Mouse (Mus musculus) hindbrain, embryonic 15.5 days (tissue): Measurements from ENCODE around the gene Mad2l2. TPM values are rescaled to one million over a fixed set of nuclear protein-coding genes. Genes with fewer than 3 reads are reported as not detected.
A peak's percentile ranks its signal among the peaks of the same experiment; 100 is the strongest.
"Not testable (repeated sequence)": the region's sequence is repeated elsewhere in the genome, so short reads cannot be mapped to it uniquely, and the experiment has no call there.

Experiments used
- ATAC-seq: fragments of 200-750 bp; cut with Nextera tagmentation; 2 replicates; pipeline ENCODE4 v1.8.0; 2017; ENCODE audit warnings: low read depth, moderate number of reproducible peaks, moderate TSS enrichment; ENCODE audit not compliant: low FRiP score
- H3K27ac ChIP-seq: fragments of 300-500 bp; sonication (generic); replicated peaks from 2 replicates; pipeline ENCODE4 v1.5.1; 2015; ENCODE audit warnings: mild to moderate bottlenecking, inconsistent platforms
- H3K27me3 ChIP-seq: fragments of 300-500 bp; sonication (generic); 2 replicates; pipeline ENCODE4 v1.6.1; 2015; ENCODE audit warnings: control low read depth, inconsistent platforms
- H3K36me3 ChIP-seq: fragments of 300-500 bp; sonication (generic); 2 replicates; pipeline ENCODE4 v1.6.1; 2015; ENCODE audit warnings: control low read depth, inconsistent platforms
- H3K4me1 ChIP-seq: fragments of 300-500 bp; sonication (generic); replicated peaks from 2 replicates; pipeline ENCODE4 v1.6.1; 2015; ENCODE audit warnings: control low read depth, inconsistent platforms
- H3K4me2 ChIP-seq: fragments of 300-500 bp; sonication (generic); 2 replicates; pipeline ENCODE4 v1.6.1; 2015; ENCODE audit warnings: moderate library complexity, mild to moderate bottlenecking, inconsistent platforms
- H3K4me3 ChIP-seq: fragments of 300-500 bp; sonication (generic); 2 replicates; pipeline ENCODE4 v1.5.1; 2015; ENCODE audit warnings: mild to moderate bottlenecking, inconsistent platforms
- H3K9ac ChIP-seq: fragments of 300-500 bp; sonication (generic); 2 replicates; pipeline ENCODE4 v1.6.1; 2015; ENCODE audit warnings: inconsistent platforms
- H3K9me3 ChIP-seq: fragments of 300-500 bp; sonication (generic); 2 replicates; pipeline ENCODE4 v1.6.1; 2016; ENCODE audit warnings: control low read depth, inconsistent platforms
- WGBS: fragments of 180-500 bp; shearing (Covaris S2); methylation state at CpG from one replicate; pipeline ENCODE4 v1.1.7; 2015; 5-methylcytosine and 5-hydroxymethylcytosine counted together
- polyA plus RNA-seq: library from polyadenylated mRNA; unstranded; fragments of >200 nt; fragmentation: Nextera tagmentation; extraction: Ambion mirVana; gene quantifications from 2 replicates; pipeline ENCODE4 v1.2.1, GENCODE M21; 2015

Gene Mad2l2
- polyA plus RNA-seq, 1 experiment from 2014 or later: 110 TPM

- ATAC-seq: no peak
- no peaks in the 10 kb centered on the region for H3K27me3 ChIP-seq
- H3K36me3 ChIP-seq: peaks cover 19% of the 10 kb centered on the region
- H3K4me1 ChIP-seq: peaks cover 16% of the 10 kb centered on the region
- H3K27ac ChIP-seq: no peak overlapping the region
- WGBS: 81% methylated on average over 12 of the region's 12 CpGs
- H3K9me3 ChIP-seq: no peaks in the 10 kb centered on the region
- H3K4me3 ChIP-seq: no peak overlapping the region
- H3K9ac ChIP-seq: no peak overlapping the region
- no peak overlapping the region for H3K4me2 ChIP-seq
These were observed 17.7 kb upstream of the Mad2l2 start for GRCm38 (mm10) chr4:148112519-148112918.

- H3K4me1 ChIP-seq: peaks cover 10% of the 10 kb centered on the region
- 5% methylated on average over 15 of the region's 15 CpGs for WGBS
- ATAC-seq: peak; percentile 55
- no peak overlapping the region for H3K9ac ChIP-seq
- H3K9me3 ChIP-seq: no peaks in the 10 kb centered on the region
- no peaks in the 10 kb centered on the region for H3K27me3 ChIP-seq
- peaks cover 19% of the 10 kb centered on the region for H3K36me3 ChIP-seq
- peak overlapping the region; percentile 69 for H3K27ac ChIP-seq
- no peak overlapping the region for H3K4me3 ChIP-seq
- peak overlapping the region; percentile 34 for H3K4me2 ChIP-seq
These were observed 15.3 kb upstream of the Mad2l2 start for GRCm38 (mm10) chr4:148114758-148115391.

- Histone ChIP-seq H3K27me3 (no peaks in the 10 kb centered on the region), H3K4me3 (no peak overlapping the region), H3K36me3 (peaks cover 19% of the 10 kb centered on the region), H3K27ac (peak overlapping the region; percentile 69), H3K9me3 (no peaks in the 10 kb centered on the region), H3K4me2 (0 out of 2 replicates have a peak overlapping the region, but pooled peaks have one; percentile 8), H3K4me1 (peaks cover 13% of the 10 kb centered on the region), H3K9ac (no peak overlapping the region)
- 0 out of 2 replicates have a peak, but pooled peaks have one; percentile 10 for ATAC-seq
- 9% methylated on average over 15 of the region's 15 CpGs for WGBS
These were observed 14.7 kb upstream of the Mad2l2 start for GRCm38 (mm10) chr4:148115467-148115866.

GRCm38 (mm10) chr4:148116657-148117056 is 13.5 kb upstream of the Mad2l2 start:
- peaks cover 25% of the 10 kb centered on the region for H3K4me1 ChIP-seq
- H3K9me3 ChIP-seq: no peaks in the 10 kb centered on the region
- no peak overlapping the region for H3K4me3 ChIP-seq
- H3K27ac ChIP-seq: no peak overlapping the region
- H3K27me3 ChIP-seq: no peaks in the 10 kb centered on the region
- no peak overlapping the region for H3K9ac ChIP-seq
- no peak for ATAC-seq
- H3K4me2 ChIP-seq: no peak overlapping the region
- H3K36me3 ChIP-seq: peaks cover 19% of the 10 kb centered on the region
- 83% methylated on average over 4 of the region's 4 CpGs for WGBS

GRCm38 (mm10) chr4:148117392-148117791 is 12.8 kb upstream of the Mad2l2 start:
- Histone ChIP-seq H3K4me1 (peaks cover 32% of the 10 kb centered on the region), H3K36me3 (peaks cover 12% of the 10 kb centered on the region), H3K4me3 (no peak overlapping the region), H3K9me3 (no peaks in the 10 kb centered on the region), H3K27ac (no peak overlapping the region), H3K9ac (no peak overlapping the region), H3K27me3 (no peaks in the 10 kb centered on the region), H3K4me2 (no peak overlapping the region)
- no peak for ATAC-seq
- 81% methylated on average over 4 of the region's 4 CpGs for WGBS

- ATAC-seq, H3K27me3 ChIP-seq, H3K4me3 ChIP-seq, H3K27ac ChIP-seq, H3K9me3 ChIP-seq, H3K9ac ChIP-seq, H3K36me3 ChIP-seq, H3K4me2 ChIP-seq: not testable (repeated sequence)
- H3K4me1 ChIP-seq: peaks cover 49% of the 10 kb centered on the region
- 89% methylated on average over 9 of the region's 9 CpGs for WGBS
These were observed 10.6 kb upstream of the Mad2l2 start for GRCm38 (mm10) chr4:148119578-148119977.

GRCm38 (mm10) chr4:148120555-148120954 is 9.6 kb upstream of the Mad2l2 start:
- H3K9ac ChIP-seq: no peak overlapping the region
- peak overlapping the region; percentile 75 for H3K27ac ChIP-seq
- H3K4me1 ChIP-seq: peaks cover 47% of the 10 kb centered on the region
- no peak overlapping the region for H3K4me2 ChIP-seq
- no peaks in the 10 kb centered on the region for H3K9me3 ChIP-seq
- no peak for ATAC-seq
- no peaks in the 10 kb centered on the region for H3K27me3 ChIP-seq
- WGBS: 56% methylated on average over 9 of the region's 9 CpGs
- no peak overlapping the region for H3K4me3 ChIP-seq
- H3K36me3 ChIP-seq: no peaks in the 10 kb centered on the region

GRCm38 (mm10) chr4:148121362-148121761 is 8.8 kb upstream of the Mad2l2 start:
- ATAC-seq: peak; percentile 70
- Histone ChIP-seq H3K36me3 (no peaks in the 10 kb centered on the region), H3K9ac (peak overlapping the region; percentile 15; the same call in 1 of the 2 replicates), H3K4me3 (no peak overlapping the region), H3K27ac (peak overlapping the region; percentile 84), H3K4me2 (no peak overlapping the region), H3K9me3 (no peaks in the 10 kb centered on the region), H3K4me1 (peaks cover 50% of the 10 kb centered on the region), H3K27me3 (no peaks in the 10 kb centered on the region)
- 43% methylated on average over 4 of the region's 4 CpGs for WGBS

GRCm38 (mm10) chr4:148121982-148122693 is 8.0 kb upstream of the Mad2l2 start:
- Histone ChIP-seq H3K36me3 (no peaks in the 10 kb centered on the region), H3K27me3 (no peaks in the 10 kb centered on the region), H3K27ac (peak overlapping the region; percentile 84), H3K4me3 (no peak overlapping the region), H3K9ac (no peak overlapping the region), H3K4me1 (peaks cover 57% of the 10 kb centered on the region), H3K4me2 (no peak overlapping the region), H3K9me3 (no peaks in the 10 kb centered on the region)
- WGBS: 4% methylated on average over 6 of the region's 6 CpGs
- ATAC-seq: peak; percentile 83

GRCm38 (mm10) chr4:148122694-148123066 is 7.5 kb upstream of the Mad2l2 start:
- Histone ChIP-seq H3K27me3 (no peaks in the 10 kb centered on the region), H3K9ac (no peak overlapping the region), H3K27ac (peak overlapping the region; percentile 84), H3K9me3 (no peaks in the 10 kb centered on the region), H3K36me3 (no peaks in the 10 kb centered on the region), H3K4me3 (no peak overlapping the region), H3K4me2 (no peak overlapping the region), H3K4me1 (peaks cover 61% of the 10 kb centered on the region)
- no peak for ATAC-seq
- 69% methylated on average over 3 of the region's 3 CpGs for WGBS

GRCm38 (mm10) chr4:148128241-148128640 is 1.9 kb upstream of the Mad2l2 start:
- Histone ChIP-seq H3K4me1 (peaks cover 71% of the 10 kb centered on the region), H3K4me3 (peak overlapping the region; percentile 87)
- 43% methylated on average over 1 of the region's 1 CpGs for WGBS

GRCm38 (mm10) chr4:148128672-148129071 is 1.5 kb upstream of the Mad2l2 start:
- Histone ChIP-seq H3K4me3 (peak overlapping the region; percentile 87), H3K27me3 (no peaks in the 10 kb centered on the region), H3K27ac (peak overlapping the region; percentile 97), H3K9me3 (no peaks in the 10 kb centered on the region), H3K36me3 (no peaks in the 10 kb centered on the region), H3K4me2 (peak overlapping the region; percentile 96), H3K9ac (peak overlapping the region; percentile 92), H3K4me1 (peaks cover 67% of the 10 kb centered on the region)
- WGBS: 43% methylated on average over 2 of the region's 2 CpGs
- no peak for ATAC-seq

More at GRCm38 (mm10) chr4:148128241-148128640, 1.9 kb upstream of the Mad2l2 start:
- peak overlapping the region; percentile 96 for H3K4me2 ChIP-seq
- no peaks in the 10 kb centered on the region for H3K36me3 ChIP-seq
- H3K27ac ChIP-seq: peak overlapping the region; percentile 97
- no peaks in the 10 kb centered on the region for H3K27me3 ChIP-seq
- peak overlapping the region; percentile 92 for H3K9ac ChIP-seq
- H3K9me3 ChIP-seq: no peaks in the 10 kb centered on the region
- ATAC-seq: no peak
